Mouse (Mus musculus): Measurements from ENCODE around the gene Olfr1351.
"Not testable (repeated sequence)": the region's sequence is repeated elsewhere in the genome, so short reads cannot be mapped to it uniquely, and the experiment has no call there.

The Olfr1351 gene

GRCm38 (mm10) chr10:79012172-79012571, at the start of gene Olfr1351:
Gene Olfr1351 (plus strand): TSS chr10:79012472.
- DNase-seq, result no peak

- not testable (repeated sequence) for DNase-seq
Observed at GRCm38 (mm10) chr10:78963009-78963408, 49.3 kb upstream of the Olfr1351 start, which contains the start of gene Olfr1353. Gene Olfr1353 (plus strand): TSS chr10:78963309.

GRCm38 (mm10) chr10:78980750-78981149, 31.5 kb upstream of the Olfr1351 start, which contains the start of gene Olfr1352:
Gene Olfr1352 (plus strand): TSS chr10:78981050.
- no peak for DNase-seq

DNA sequence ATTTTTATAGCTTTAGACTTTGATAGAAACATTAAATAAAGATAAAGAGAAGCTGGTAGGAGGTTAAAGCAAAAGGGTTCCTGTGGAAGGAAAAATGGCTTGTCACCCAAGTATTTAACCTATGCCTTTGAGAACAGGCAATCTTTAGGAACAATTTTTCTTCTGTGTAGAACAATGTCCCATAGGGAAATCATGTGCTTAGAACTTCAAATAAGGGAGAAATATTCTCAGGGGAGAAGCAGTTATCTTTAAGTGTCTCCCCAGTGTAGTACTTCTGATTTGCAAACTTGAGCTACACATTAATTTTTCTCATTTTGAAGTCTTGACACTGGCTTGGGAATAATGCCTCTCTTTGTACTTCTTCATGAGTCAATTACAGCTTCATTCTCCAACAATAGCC, 16.2 kb downstream of the Olfr1351 start, which contains the start of gene Olfr57:
Olfr57 (plus strand) TSS at position 301 of the 400 bp plus-strand sequence.
- no peak for DNase-seq

- not testable (repeated sequence) for DNase-seq
Observed at GRCm38 (mm10) chr10:79042457-79042856, 30.2 kb downstream of the Olfr1351 start.

DNA sequence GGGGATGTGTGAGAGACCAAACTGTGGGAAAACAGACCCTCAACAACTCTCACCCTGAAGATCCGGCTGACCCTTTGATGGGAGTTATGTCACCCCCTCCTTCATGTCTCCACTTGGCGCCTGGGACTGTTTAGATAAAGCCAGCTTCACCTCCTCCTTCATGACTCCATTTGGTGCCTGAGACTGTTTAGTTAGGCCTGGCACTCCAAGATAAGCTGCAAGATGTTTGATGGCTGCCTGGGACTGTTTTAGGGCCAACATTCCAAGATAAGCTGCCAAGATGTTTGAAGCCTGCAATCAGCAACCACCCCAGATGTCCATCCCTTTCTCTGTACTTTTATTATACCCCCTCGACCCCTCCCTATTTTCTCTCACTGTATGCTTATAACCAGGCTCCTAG, 45.1 kb downstream of the Olfr1351 start:
- DNase-seq, result not testable (repeated sequence)
